Mouse (Mus musculus): ENCODE results near the gene Mum1. TPM values are rescaled to one million over a fixed set of nuclear protein-coding genes. Genes with fewer than 3 reads are reported as not detected.

The Mum1 gene
- 103 and 112 TPM in 2 replicates for polyA plus RNA-seq (2016; fragmentation: Nextera tagmentation; extraction: Ambion mirVana)

DNA sequence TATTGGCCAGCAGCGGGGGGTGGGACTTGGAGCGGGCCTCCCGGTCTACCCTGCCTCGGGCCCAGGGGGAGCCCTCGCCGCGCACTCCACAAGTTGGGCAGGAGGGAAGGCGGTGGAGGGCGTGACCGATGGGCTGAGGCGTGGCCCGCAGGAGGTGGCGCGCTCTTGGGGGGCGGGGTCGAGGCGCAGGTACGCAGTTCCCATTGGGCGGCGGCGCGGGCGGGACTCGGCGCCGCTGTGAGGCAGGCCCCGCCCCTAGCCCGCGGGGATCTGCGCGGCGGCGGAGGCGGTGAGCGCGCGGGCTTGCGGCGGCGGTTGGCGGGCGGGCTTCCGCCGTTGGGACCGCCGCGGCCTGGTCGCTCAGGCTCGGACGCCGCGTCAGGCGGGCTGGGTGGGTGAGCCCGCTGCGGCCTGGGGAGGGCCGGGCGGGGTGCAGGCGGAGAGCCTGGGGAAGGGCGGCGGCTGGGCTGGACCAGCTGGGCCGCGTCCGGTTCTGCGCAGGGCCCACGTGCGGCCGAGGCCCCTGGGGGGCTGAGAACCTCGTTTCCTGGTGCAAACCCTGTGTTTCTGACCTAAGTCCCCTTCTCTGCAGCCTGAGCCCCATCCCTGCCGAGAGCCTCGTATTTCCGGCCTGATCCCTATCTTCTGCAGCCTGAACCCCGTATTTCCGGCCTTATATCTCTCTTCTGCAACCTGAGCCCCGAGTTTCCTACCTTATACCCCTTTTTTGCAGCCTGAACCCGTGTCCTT lies at the start of gene Mum1:
Gene Mum1, plus strand, starts transcription at position 19 of the 750 bp plus-strand sequence.
- no peaks in the 10 kb centered on the region for H3K27me3 ChIP-seq
- peaks cover 47% of the 10 kb centered on the region for H3K4me1 ChIP-seq (replicated peaks)
- H3K36me3 ChIP-seq = peaks cover 27% of the 10 kb centered on the region
- H3K27ac ChIP-seq = peak within 1 kb of the TSS; percentile 95
- H3K4me2 ChIP-seq = peak within 1 kb of the TSS; percentile 91
- ATAC-seq (ENCODE audit: insufficient number of reproducible peaks, insufficient read depth, low FRiP score, low TSS enrichment, low read depth) = peak; percentile 98
- under 1% methylated on average over 73 of the region's 75 CpGs for WGBS
- H3K4me3 ChIP-seq (replicated peaks) = peak within 1 kb of the TSS; percentile 93
- no peaks in the 10 kb centered on the region for H3K9me3 ChIP-seq
- H3K9ac ChIP-seq (replicated peaks) = peak within 1 kb of the TSS; percentile 94

GRCm38 (mm10) chr10:80177441-80178279 lies 48.6 kb upstream of the Mum1 start:
- H3K4me2 ChIP-seq = no peak overlapping the region
- H3K4me3 ChIP-seq (replicated peaks) = no peak overlapping the region
- peaks cover 31% of the 10 kb centered on the region for H3K4me1 ChIP-seq (replicated peaks)
- ATAC-seq (ENCODE audit: insufficient number of reproducible peaks, insufficient read depth, low FRiP score, low TSS enrichment, low read depth) = no peak
- H3K36me3 ChIP-seq = peaks cover 13% of the 10 kb centered on the region
- no peak overlapping the region for H3K9ac ChIP-seq (replicated peaks)
- 74% methylated on average over 7 of the region's 7 CpGs for WGBS
- no peaks in the 10 kb centered on the region for H3K27me3 ChIP-seq
- no peak overlapping the region for H3K27ac ChIP-seq
- H3K9me3 ChIP-seq = no peaks in the 10 kb centered on the region

GRCm38 (mm10) chr10:80179068-80180051 lies 46.9 kb upstream of the Mum1 start, which contains the start of gene Efna2:
TSS of gene Efna2 (plus strand) at chr10:80179482.
- H3K27me3 ChIP-seq = no peaks in the 10 kb centered on the region
- peaks cover 30% of the 10 kb centered on the region for H3K36me3 ChIP-seq
- peaks cover 30% of the 10 kb centered on the region for H3K4me1 ChIP-seq (replicated peaks)
- peak within 1 kb of the TSS; percentile 97 for H3K9ac ChIP-seq (replicated peaks)
- peak within 1 kb of the TSS; percentile 86 for H3K27ac ChIP-seq
- peak within 1 kb of the TSS; percentile 97 for H3K4me2 ChIP-seq
- H3K4me3 ChIP-seq (replicated peaks) = peak within 1 kb of the TSS; percentile 96
- 1% methylated on average over 85 of the region's 106 CpGs for WGBS
- ATAC-seq (ENCODE audit: insufficient number of reproducible peaks, insufficient read depth, low FRiP score, low TSS enrichment, low read depth) = peak; percentile 57
- no peaks in the 10 kb centered on the region for H3K9me3 ChIP-seq

DNA sequence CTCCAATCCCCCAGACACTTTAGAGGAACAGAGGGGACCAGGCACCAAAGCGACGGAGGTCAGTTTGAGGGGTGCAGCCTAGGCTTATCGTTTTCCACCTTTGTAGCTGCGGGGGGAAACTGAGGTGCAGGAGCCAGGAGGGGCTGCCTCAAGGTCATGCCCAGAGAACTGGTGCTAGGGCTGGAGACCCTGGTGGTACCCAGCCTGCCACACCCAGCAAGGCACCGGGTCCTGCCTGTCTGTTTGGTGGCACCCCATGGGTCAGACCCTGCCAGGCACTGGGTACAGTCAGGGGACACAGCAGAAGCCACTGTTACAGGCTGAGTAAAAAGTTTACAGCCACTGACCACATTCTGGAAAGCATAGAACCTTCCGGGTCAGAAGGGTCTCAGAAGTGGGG lies 45.9 kb upstream of the Mum1 start:
- peak overlapping the region; percentile 96 for H3K4me3 ChIP-seq (replicated peaks)
- H3K27me3 ChIP-seq = no peaks in the 10 kb centered on the region
- peaks cover 26% of the 10 kb centered on the region for H3K36me3 ChIP-seq
- WGBS = 34% methylated on average over 6 of the region's 6 CpGs
- peaks cover 26% of the 10 kb centered on the region for H3K4me1 ChIP-seq (replicated peaks)
- H3K9ac ChIP-seq (replicated peaks) = peak overlapping the region; percentile 97
- peak overlapping the region; percentile 97 for H3K4me2 ChIP-seq
- peak overlapping the region; percentile 86 for H3K27ac ChIP-seq
- H3K9me3 ChIP-seq = no peaks in the 10 kb centered on the region
- ATAC-seq (ENCODE audit: insufficient number of reproducible peaks, insufficient read depth, low FRiP score, low TSS enrichment, low read depth) = no peak

DNA sequence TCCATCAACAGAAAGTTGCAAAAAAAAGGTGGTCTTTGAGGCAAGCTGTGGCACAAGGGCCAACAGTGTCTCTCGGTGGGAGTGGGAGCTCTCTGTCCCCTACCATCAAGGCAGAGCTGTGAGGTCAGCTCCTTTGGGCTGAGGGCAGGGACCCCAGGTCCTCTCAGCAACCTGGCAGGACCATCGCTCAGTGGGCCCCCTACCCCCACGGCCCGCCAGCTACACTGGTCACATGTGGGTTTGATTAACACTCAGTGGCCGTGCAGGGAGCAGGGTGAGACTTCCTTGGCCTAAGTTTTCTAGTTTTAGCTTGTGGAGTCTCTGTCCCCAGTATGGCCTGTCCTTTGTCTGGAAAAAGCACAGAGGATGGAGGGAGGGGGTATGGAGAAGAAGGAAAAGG lies 45.4 kb upstream of the Mum1 start:
- H3K36me3 ChIP-seq = peaks cover 26% of the 10 kb centered on the region
- H3K4me2 ChIP-seq = peak overlapping the region; percentile 97
- no peak for ATAC-seq (ENCODE audit: insufficient number of reproducible peaks, insufficient read depth, low FRiP score, low TSS enrichment, low read depth)
- 0 out of 2 replicates have a peak, but pooled peaks cover 2% of the 10 kb centered on the region for H3K27me3 ChIP-seq
- 7% methylated on average over 5 of the region's 5 CpGs for WGBS
- H3K9ac ChIP-seq (replicated peaks) = peak overlapping the region; percentile 97
- H3K9me3 ChIP-seq = no peaks in the 10 kb centered on the region
- peaks cover 25% of the 10 kb centered on the region for H3K4me1 ChIP-seq (replicated peaks)
- peak overlapping the region; percentile 96 for H3K4me3 ChIP-seq (replicated peaks)
- peak overlapping the region; percentile 86 for H3K27ac ChIP-seq

- Histone ChIP-seq H3K36me3 (peaks cover 42% of the 10 kb centered on the region), H3K9ac (replicated peaks) (no peak overlapping the region), H3K9me3 (no peaks in the 10 kb centered on the region), H3K4me1 (replicated peaks) (peaks cover 27% of the 10 kb centered on the region), H3K27me3 (peaks cover 6% of the 10 kb centered on the region; the same call in 1 of the 2 replicates), H3K27ac (no peak overlapping the region), H3K4me2 (0 out of 2 replicates have a peak overlapping the region, but pooled peaks have one; percentile 97), H3K4me3 (replicated peaks) (no peak overlapping the region)
- WGBS = 94% methylated on average over 7 of the region's 7 CpGs
- ATAC-seq (ENCODE audit: insufficient number of reproducible peaks, insufficient read depth, low FRiP score, low TSS enrichment, low read depth) = no peak
Observed at GRCm38 (mm10) chr10:80182547-80182946, 43.7 kb upstream of the Mum1 start.

DNA sequence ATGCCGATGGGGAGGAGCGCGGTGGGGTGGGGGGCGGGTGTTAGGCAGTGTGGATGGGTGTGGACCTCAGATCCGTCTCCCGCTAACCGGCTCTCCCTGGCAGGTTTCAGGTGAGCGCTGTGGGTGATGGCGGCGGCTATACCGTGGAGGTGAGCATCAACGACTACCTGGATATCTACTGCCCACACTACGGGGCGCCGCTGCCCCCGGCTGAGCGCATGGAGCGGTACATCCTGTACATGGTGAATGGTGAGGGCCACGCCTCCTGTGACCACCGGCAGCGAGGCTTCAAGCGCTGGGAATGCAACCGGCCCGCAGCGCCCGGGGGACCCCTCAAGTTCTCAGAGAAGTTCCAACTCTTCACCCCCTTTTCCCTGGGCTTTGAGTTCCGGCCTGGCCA lies 39.6 kb upstream of the Mum1 start:
- H3K9me3 ChIP-seq = no peaks in the 10 kb centered on the region
- H3K36me3 ChIP-seq = peaks cover 60% of the 10 kb centered on the region
- H3K4me3 ChIP-seq (replicated peaks) = no peak overlapping the region
- no peak for ATAC-seq (ENCODE audit: insufficient number of reproducible peaks, insufficient read depth, low FRiP score, low TSS enrichment, low read depth)
- H3K4me2 ChIP-seq = no peak overlapping the region
- no peak overlapping the region for H3K9ac ChIP-seq (replicated peaks)
- peaks cover 40% of the 10 kb centered on the region for H3K27me3 ChIP-seq
- H3K4me1 ChIP-seq (replicated peaks) = peaks cover 32% of the 10 kb centered on the region
- H3K27ac ChIP-seq = no peak overlapping the region
- 39% methylated on average over 27 of the region's 27 CpGs for WGBS

DNA sequence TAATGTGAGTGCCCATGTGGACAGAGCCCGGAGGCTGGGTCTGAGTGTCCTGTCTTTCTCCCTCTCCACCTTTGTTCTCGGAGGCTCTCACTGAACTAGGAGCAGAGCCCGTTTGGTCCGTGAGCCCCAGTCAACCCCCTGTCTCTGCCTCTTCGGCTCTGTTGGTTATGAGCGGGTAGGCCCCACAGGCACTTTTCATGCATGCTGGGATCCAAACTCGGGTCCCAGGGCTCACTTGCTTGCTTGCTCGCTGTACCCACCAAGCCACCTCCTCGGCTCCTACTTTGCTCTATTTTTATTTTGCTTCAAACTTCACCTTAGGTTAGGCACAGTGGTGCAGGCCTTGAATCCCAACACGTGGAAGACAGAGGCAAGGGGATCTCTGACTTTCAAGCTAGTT lies 38.5 kb upstream of the Mum1 start:
- Histone ChIP-seq H3K27ac (no peak overlapping the region), H3K36me3 (peaks cover 51% of the 10 kb centered on the region), H3K9me3 (no peaks in the 10 kb centered on the region), H3K4me3 (replicated peaks) (no peak overlapping the region), H3K4me2 (no peak overlapping the region), H3K4me1 (replicated peaks) (peaks cover 26% of the 10 kb centered on the region), H3K9ac (replicated peaks) (no peak overlapping the region), H3K27me3 (peaks cover 51% of the 10 kb centered on the region)
- no peak for ATAC-seq (ENCODE audit: insufficient number of reproducible peaks, insufficient read depth, low FRiP score, low TSS enrichment, low read depth)
- 88% methylated on average over 10 of the region's 10 CpGs for WGBS

DNA sequence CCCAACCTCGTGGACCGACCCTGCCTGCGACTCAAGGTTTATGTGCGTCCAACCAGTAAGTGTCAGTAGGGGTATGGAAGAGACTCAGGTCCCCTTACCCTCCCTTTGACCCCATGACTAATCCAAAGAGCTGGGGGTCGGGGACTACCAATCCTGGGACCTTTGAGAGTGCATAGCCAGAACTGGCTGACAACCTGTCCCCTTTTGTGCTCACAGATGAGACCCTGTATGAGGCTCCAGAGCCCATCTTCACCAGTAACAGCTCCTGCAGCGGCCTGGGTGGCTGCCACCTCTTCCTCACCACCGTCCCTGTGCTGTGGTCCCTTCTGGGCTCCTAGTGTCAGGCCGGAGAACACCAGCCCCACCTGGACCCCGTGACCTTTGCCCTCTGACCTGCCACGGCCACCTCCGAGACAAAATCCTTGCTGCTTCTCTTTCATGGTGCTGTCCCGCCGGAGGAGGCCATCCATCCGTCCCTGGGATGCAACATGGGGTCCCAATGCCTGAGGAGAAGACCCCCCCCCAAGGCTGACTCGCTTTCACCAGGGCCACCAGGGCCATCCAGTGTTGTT lies 37.7 kb upstream of the Mum1 start:
- H3K27me3 ChIP-seq = peaks cover 55% of the 10 kb centered on the region
- peaks cover 26% of the 10 kb centered on the region for H3K4me1 ChIP-seq (replicated peaks)

GRCm38 (mm10) chr10:80189999-80190398 lies 36.2 kb upstream of the Mum1 start:
- Histone ChIP-seq H3K27me3 (peaks cover 55% of the 10 kb centered on the region), H3K4me2 (peak overlapping the region; percentile 74), H3K9ac (replicated peaks) (peak overlapping the region; percentile 60; the same call in 1 of the 2 replicates), H3K27ac (no peak overlapping the region), H3K36me3 (peaks cover 34% of the 10 kb centered on the region), H3K9me3 (no peaks in the 10 kb centered on the region), H3K4me1 (replicated peaks) (peaks cover 26% of the 10 kb centered on the region), H3K4me3 (replicated peaks) (peak overlapping the region; percentile 45)
- ATAC-seq (ENCODE audit: insufficient number of reproducible peaks, insufficient read depth, low FRiP score, low TSS enrichment, low read depth) = no peak
- WGBS = 7% methylated on average over 21 of the region's 21 CpGs

More for the DNA sequence above, 37.7 kb upstream of the Mum1 start:
- ATAC-seq (ENCODE audit: insufficient number of reproducible peaks, insufficient read depth, low FRiP score, low TSS enrichment, low read depth) = no peak
- no peaks in the 10 kb centered on the region for H3K9me3 ChIP-seq
- peaks cover 43% of the 10 kb centered on the region for H3K36me3 ChIP-seq
- WGBS = 76% methylated on average over 15 of the region's 15 CpGs
- no peak overlapping the region for H3K27ac ChIP-seq
- H3K4me2 ChIP-seq = no peak overlapping the region
- 0 out of 2 replicates have a peak overlapping the region, but pooled peaks have one; percentile 44 for H3K9ac ChIP-seq (replicated peaks)
- H3K4me3 ChIP-seq (replicated peaks) = no peak overlapping the region
